Mouse (Mus musculus) spleen, adult 2 months (tissue): ENCODE results near the gene Slc6a2.

Experiments used
- CTCF ChIP-seq: fragments of 200-500 bp; IDR thresholded peaks from 2 replicates; pipeline ENCODE4 v1.5.1; 2011; ENCODE audit warnings: mild to moderate bottlenecking, inconsistent platforms; ENCODE audit not compliant: insufficient read depth, insufficient read length, insufficient replicate concordance; ENCODE audit errors: extremely low read depth
- POLR2A ChIP-seq: fragments of 200-500 bp; IDR thresholded peaks from 2 replicates; pipeline ENCODE4 v1.6.1; 2011; ENCODE audit warnings: low read depth, low read length, inconsistent platforms

DNA sequence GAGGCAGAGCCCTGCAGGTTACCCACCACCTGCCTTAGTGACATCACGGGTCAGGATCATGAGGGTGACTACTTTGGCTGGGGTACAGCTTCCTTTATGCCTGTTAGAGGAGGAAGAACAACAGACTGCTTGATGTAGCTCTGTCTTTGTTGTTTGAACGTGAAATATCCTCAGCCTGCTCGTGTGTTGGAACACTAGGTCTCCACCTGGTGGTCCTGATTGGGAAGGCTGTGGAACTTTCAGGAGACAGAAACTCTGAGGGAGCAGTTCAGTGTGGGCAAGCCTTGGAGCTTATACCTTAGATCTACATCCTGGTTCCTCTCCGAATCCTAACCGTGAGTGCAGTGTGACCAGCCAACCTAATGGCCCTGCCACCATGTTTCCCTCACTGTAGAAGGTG, 61.9 kb downstream of the Slc6a2 start:
- TF ChIP-seq POLR2A (no peak), CTCF (no peak)
